Mouse (Mus musculus) testis, adult 2 months (tissue): Measurements from ENCODE around the gene Ccr1l1. TPM values are rescaled to one million over a fixed set of nuclear protein-coding genes. Genes with fewer than 3 reads are reported as not detected.

Source experiments
- H3K27ac ChIP-seq: fragments of 200-500 bp; 2 replicates; pipeline ENCODE4 v1.5.1; 2012; ENCODE audit warnings: low read depth, low read length; ENCODE audit not compliant: control insufficient read depth, insufficient read depth
- H3K27me3 ChIP-seq: fragments of 200-500 bp; 2 replicates; pipeline ENCODE4 v1.6.1; 2012; ENCODE audit warnings: mild to moderate bottlenecking, low read length, moderate library complexity; ENCODE audit not compliant: control insufficient read depth, insufficient read depth
- H3K36me3 ChIP-seq: fragments of 200-500 bp; 2 replicates; pipeline ENCODE4 v1.6.1; 2012; ENCODE audit warnings: mild to moderate bottlenecking, low read length; ENCODE audit not compliant: control insufficient read depth, insufficient read depth
- H3K4me1 ChIP-seq: fragments of 200-500 bp; 2 replicates; pipeline ENCODE4 v1.6.1; 2012; ENCODE audit warnings: low read length; ENCODE audit not compliant: control insufficient read depth, insufficient read depth
- H3K4me3 ChIP-seq: fragments of 200-500 bp; 2 replicates; pipeline ENCODE4 v1.5.1; 2012; ENCODE audit warnings: low read depth, mild to moderate bottlenecking, low read length, moderate library complexity, mixed read lengths; ENCODE audit not compliant: control insufficient read depth
- CTCF ChIP-seq: fragments of 200-500 bp; IDR thresholded peaks from 2 replicates; pipeline ENCODE4 v1.5.1; 2012; ENCODE audit warnings: low read depth, mild to moderate bottlenecking, inconsistent platforms, low read length, moderate library complexity; ENCODE audit not compliant: control insufficient read depth, insufficient read depth, insufficient replicate concordance
- POLR2A ChIP-seq: fragments of 200-500 bp; IDR thresholded peaks from 2 replicates; pipeline ENCODE4 v1.6.1; 2012; ENCODE audit warnings: low read depth, mild to moderate bottlenecking, inconsistent platforms, low read length, moderate library complexity; ENCODE audit not compliant: control insufficient read depth
- polyA plus RNA-seq: library from polyadenylated mRNA; depleted of rRNA; stranded (reverse); fragments of >200 nt; gene quantifications from 2 replicates; pipeline ENCODE4 v1.2.3, GENCODE M21; 2012; rRNA removed

The Ccr1l1 gene
- not detected in 2 replicates for polyA plus RNA-seq

DNA sequence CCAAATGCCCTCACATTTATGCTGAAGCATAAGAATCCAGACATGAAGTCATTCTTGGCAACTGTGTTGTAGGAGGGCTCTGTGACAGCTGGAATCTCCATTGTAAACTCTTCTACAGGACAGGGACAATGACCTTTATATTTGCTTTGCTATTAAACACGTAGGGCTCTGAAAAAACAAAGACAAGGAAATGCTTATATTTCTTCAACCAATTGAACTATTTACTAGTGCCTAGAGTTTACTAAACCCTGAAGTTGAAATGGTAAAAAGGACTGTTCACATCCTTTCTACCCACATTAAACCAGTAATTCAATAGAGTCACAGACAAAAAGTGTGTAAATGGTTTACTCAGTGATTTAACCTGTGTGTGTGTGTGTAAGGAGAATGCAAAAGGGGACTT lies at the start of gene Ccr1l1:
Gene Ccr1l1 (minus strand): TSS at position 101 of the 400 bp plus-strand sequence.
- Histone ChIP-seq H3K4me3 (no peak within 1 kb of the TSS), H3K27me3 (no peaks in the 10 kb centered on the region), H3K27ac (no peak within 1 kb of the TSS), H3K36me3 (no peaks in the 10 kb centered on the region), H3K4me1 (no peaks in the 10 kb centered on the region)
- TF ChIP-seq CTCF (no peak), POLR2A (no peak)

DNA sequence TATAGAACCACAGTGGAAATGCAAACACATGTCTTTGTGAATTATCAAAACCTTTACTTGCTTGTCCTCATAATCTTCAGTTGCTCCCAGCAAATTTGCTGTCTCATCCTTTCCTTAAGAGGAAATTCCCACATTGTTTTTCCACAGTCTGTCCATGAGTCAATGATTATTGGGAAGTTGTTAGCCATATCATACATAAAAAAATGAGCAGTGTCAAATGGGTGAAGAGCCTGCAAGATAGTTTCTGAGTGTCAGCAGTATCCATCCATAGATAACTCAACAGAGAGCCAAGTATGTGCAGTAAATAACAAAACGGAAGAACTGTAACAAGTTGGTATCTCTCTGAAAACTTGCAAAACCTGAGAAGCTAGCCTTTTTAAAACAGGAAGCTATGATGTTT lies 43.5 kb upstream of the Ccr1l1 start, which contains the start of gene Ccr3:
Gene Ccr3 (plus strand): TSS at position 301 of the 400 bp plus-strand sequence.
- Histone ChIP-seq H3K27ac (no peak within 1 kb of the TSS), H3K36me3 (no peaks in the 10 kb centered on the region), H3K27me3 (no peaks in the 10 kb centered on the region), H3K4me1 (no peaks in the 10 kb centered on the region), H3K4me3 (no peak within 1 kb of the TSS)
- TF ChIP-seq CTCF: no peak
- TF ChIP-seq POLR2A: no peak

DNA sequence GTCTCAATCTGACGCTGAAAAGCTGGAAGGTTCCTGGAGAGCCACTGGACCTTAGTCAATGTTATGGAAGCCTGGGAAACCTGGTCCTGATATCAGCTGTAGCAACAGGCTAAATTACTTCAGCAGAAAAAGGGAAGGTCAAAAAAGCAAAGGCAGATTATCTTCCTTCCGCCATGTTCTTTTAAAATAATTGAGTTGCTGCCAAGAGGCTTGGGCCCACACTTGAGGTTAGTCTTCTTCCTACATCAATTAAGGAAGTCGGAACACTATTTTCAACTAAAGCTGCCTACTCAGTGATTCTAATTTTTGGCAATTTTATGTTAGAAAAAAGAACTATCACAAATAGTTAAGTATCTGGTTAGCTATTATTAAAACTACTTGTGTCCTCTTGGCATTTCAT lies 41.7 kb upstream of the Ccr1l1 start:
- TF ChIP-seq CTCF (no peak), POLR2A (no peak)
- Histone ChIP-seq H3K4me1 (no peaks in the 10 kb centered on the region), H3K36me3 (no peaks in the 10 kb centered on the region), H3K27ac (no peak overlapping the region), H3K4me3 (no peak overlapping the region), H3K27me3 (no peaks in the 10 kb centered on the region)

DNA sequence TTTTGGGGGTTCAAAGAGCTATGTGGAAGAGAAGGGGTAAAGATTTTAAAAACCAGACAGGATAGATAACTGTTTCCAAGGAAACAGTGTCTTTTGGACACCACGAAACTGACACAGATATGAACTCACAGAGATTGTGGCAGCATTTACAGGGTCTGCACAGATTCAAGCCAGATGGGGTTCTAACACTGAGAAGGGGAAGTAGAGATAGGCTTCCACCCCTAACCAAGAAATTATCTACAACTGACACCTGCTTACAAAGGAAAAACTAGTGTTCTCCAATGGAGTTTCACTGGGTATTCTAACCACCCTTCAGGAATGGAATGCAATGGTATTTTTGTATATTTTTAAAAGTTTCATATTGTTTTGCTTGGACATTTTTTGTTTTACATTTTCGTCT lies 37.8 kb upstream of the Ccr1l1 start:
- Histone ChIP-seq H3K4me3 (no peak overlapping the region), H3K4me1 (no peaks in the 10 kb centered on the region), H3K27me3 (no peaks in the 10 kb centered on the region), H3K27ac (no peak overlapping the region), H3K36me3 (no peaks in the 10 kb centered on the region)
- no peak for TF ChIP-seq CTCF
- no peak for TF ChIP-seq POLR2A

DNA sequence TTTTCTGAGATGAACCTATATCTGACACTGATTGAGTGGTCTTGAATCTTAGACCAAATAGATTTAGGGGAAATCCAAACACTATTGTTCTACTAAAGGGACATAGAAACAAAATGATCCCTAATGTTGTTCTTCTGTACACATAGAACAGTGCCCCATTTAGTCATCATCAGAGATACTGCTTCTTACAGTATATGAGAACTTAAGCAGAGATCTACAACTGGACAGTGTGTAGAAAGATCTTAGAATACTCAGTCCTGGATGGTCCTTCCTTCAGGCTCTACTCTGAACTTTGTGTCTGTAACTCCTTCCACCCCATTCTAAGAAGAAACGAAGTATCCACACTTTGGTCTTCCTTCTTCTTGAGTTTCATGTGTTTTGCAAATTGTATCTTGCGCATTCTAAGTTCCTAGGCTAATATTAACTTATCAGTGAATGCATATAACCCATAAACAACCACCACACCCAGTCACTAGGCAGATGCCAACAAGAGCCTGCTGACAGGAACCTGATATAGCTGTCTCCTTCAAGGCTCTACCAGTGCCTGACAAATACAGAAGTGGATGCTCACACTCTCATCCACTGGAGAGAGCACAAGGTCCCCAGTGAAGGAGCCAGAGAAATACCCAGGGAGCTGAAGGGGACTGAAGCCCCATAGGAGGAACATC lies 36.9 kb upstream of the Ccr1l1 start:
- Histone ChIP-seq H3K27me3 (no peaks in the 10 kb centered on the region), H3K27ac (no peak overlapping the region), H3K36me3 (no peaks in the 10 kb centered on the region), H3K4me3 (no peak overlapping the region), H3K4me1 (no peaks in the 10 kb centered on the region)
- TF ChIP-seq POLR2A (no peak), CTCF (no peak)

DNA sequence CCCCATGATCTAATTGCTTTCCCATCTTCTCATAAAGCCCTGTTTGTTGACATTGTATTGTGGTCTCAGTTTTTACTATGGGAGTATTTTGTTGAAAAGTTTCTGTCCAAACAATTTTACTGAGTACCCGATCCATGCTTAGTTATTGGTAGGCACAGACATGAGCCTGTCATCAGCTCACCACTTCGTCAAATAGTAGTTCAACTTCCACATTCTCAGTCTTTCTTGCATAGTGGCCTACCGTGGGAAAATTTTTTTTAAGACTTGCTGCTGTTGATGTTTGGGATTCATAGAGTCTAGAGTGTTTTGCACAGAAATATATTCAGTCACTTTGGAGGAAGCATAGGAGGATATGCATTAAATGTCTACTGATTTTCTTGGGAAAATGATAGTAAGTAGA lies 35.1 kb upstream of the Ccr1l1 start:
- H3K4me3 ChIP-seq: no peak overlapping the region
- no peaks in the 10 kb centered on the region for H3K4me1 ChIP-seq
- no peak overlapping the region for H3K27ac ChIP-seq
- no peaks in the 10 kb centered on the region for H3K36me3 ChIP-seq
- no peaks in the 10 kb centered on the region for H3K27me3 ChIP-seq
- TF ChIP-seq POLR2A (no peak), CTCF (no peak)

DNA sequence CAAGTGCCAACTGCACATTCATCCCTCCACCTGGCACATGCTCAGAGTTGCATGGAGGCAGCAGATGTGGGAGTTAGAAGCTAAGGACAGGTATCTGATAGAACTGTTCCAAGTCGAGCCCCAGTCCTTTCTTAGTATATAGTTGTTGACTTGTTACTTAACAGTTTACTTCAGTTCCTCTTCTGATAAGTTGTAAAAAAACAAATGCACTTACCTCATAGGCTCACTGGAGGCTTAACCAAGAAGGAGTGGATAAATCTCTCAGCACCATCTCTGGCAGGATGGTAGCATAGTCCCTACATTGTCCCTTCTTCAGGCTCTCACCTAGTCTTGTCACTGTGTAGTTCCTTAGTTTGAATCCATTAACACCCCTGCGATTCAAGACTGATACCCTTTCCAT lies 34.5 kb upstream of the Ccr1l1 start:
- H3K4me1 ChIP-seq: no peaks in the 10 kb centered on the region
- H3K27ac ChIP-seq: no peak overlapping the region
- no peaks in the 10 kb centered on the region for H3K36me3 ChIP-seq
- no peak overlapping the region for H3K4me3 ChIP-seq
- H3K27me3 ChIP-seq: no peaks in the 10 kb centered on the region
- TF ChIP-seq CTCF: no peak
- TF ChIP-seq POLR2A: no peak
